Mouse (Mus musculus): ENCODE results near the gene Coro1b.

- TF ChIP-seq CTCF (conservative IDR thresholded peaks at IDR 0.05; ENCODE audit: low read length): no peak
- TF ChIP-seq NANOG (IDR thresholded peaks at IDR 0.05; ENCODE audit: borderline replicate concordance, low read length): no peak
Measured at GRCm38 (mm10) chr19:4197180-4197579, 48.8 kb downstream of the Coro1b start.

Measured in E14TG2a.4 (cell line).